9 mouse cellular contexts compared by ENCODE assay signal in the genomic region with DNA sequence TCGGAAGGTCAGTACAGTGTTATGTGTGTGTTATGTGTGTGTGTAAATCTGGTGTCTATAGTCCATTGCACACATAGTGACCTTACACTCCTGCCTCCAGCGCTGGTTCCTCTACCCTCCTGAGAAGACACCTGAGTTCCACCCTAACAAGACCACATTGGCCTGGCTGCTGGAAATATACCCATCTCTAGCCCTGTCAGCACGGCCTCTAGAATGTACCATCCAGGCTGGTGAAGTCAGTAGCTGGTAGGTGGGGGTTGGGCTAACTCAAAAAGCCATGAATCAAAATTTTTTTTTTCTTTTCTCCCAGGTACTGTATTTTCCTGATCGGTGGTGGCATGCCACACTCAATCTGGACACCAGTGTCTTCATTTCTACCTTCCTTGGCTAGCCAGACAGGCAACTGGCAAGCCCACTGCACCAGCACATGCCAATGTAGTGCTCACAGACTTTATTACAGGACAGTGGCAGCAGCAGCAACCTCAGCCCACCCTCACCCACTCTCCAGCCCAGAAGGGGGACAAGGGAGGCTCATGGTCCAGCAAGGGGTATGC. TPM values are rescaled to one million over a fixed set of nuclear protein-coding genes. Genes with fewer than 3 reads are reported as not detected.
DNase-seq lines count a peak whose midpoint lies in the region; ATAC-seq and TF ChIP-seq lines count a peak whose summit lies in the region.
"Had no signal": no experiment of that assay in that cellular context is flagged by ENCODE, and none has a peak within 500 bp of the region (broad histone marks: within the 10 kb centered on the region; RNA-seq: fewer than 3 reads in every experiment).

No protein-coding gene starts in this region.

- TF ChIP-seq CTCF in cortical plate, adult 2 months (IDR thresholded peaks at IDR 0.05; ENCODE audit: extremely low read depth, insufficient read depth, low read length) = no peak
- no peak for TF ChIP-seq CTCF in liver, postnatal 0 days (IDR thresholded peaks at IDR 0.05; ENCODE audit: low read depth)

- DNase-seq in heart, postnatal 36 days = no peak
- no peak for DNase-seq in hindbrain, embryonic 11.5 days (ENCODE audit: low spot score)
- no peak for DNase-seq in liver, postnatal 0 days
- no peak for DNase-seq in testis, postnatal 10 days (ENCODE audit: low spot score)
- no peak for DNase-seq in gastrocnemius, postnatal 36 days
- DNase-seq in left cerebral cortex, postnatal 36 days (ENCODE audit: low spot score in 2 of 2) = no peak
- DNase-seq: heart, postnatal 10 days had no signal

- H3K4me3 ChIP-seq in heart, embryonic 13.5 days = peak overlapping the region; percentile 74; the same call in 1 of the 2 replicates
- peak overlapping the region; percentile 75; the same call in 1 of the 2 replicates for H3K4me3 ChIP-seq in cortical plate, adult 2 months (ENCODE audit: insufficient read depth, low read length)
- H3K4me3 ChIP-seq in hindbrain, embryonic 11.5 days (ENCODE audit: low read depth, low read length) = peak overlapping the region; percentile 65; the same call in 1 of the 2 replicates
- H3K4me3 ChIP-seq in liver, postnatal 0 days (ENCODE audit: low read depth, low read length) = no peak overlapping the region

- peak overlapping the region; percentile 89 for H3K9ac ChIP-seq in heart, embryonic 13.5 days
- H3K9ac ChIP-seq in hindbrain, embryonic 11.5 days (ENCODE audit: low read depth, low read length) = 0 out of 2 replicates have a peak overlapping the region, but pooled peaks have one; percentile 23
- peak overlapping the region; percentile 34 for H3K9ac ChIP-seq in liver, postnatal 0 days (replicated peaks)

- intact Hi-C loops in heart, postnatal 36 days (cut with DNase I) = no loop called here
- intact Hi-C loops in gastrocnemius, postnatal 36 days (cut with DNase I) = no loop called here
- intact Hi-C loops in left cerebral cortex, postnatal 36 days (cut with DNase I) = no loop called here

- H3K4me1 ChIP-seq in heart, embryonic 13.5 days = peaks cover 58% of the 10 kb centered on the region
- peaks cover 2% of the 10 kb centered on the region; the same call in 1 of the 2 replicates for H3K4me1 ChIP-seq in cortical plate, adult 2 months (ENCODE audit: control insufficient read depth, insufficient read depth, low read length)
- peaks cover 30% of the 10 kb centered on the region for H3K4me1 ChIP-seq in hindbrain, embryonic 11.5 days (replicated peaks; ENCODE audit: control insufficient read depth, insufficient read depth, low read length)
- peaks cover 52% of the 10 kb centered on the region for H3K4me1 ChIP-seq in liver, postnatal 0 days (ENCODE audit: insufficient read depth)

- no peak overlapping the region; the same call in 1 of the 2 replicates for H3K27ac ChIP-seq in heart, embryonic 13.5 days (replicated peaks)
- no peak overlapping the region for H3K27ac ChIP-seq in cortical plate, adult 2 months (ENCODE audit: insufficient read depth, low read length)
- no peak overlapping the region for H3K27ac ChIP-seq in hindbrain, embryonic 11.5 days (ENCODE audit: low read depth, low read length)
- H3K27ac ChIP-seq in liver, postnatal 0 days (ENCODE audit: low read depth) = no peak overlapping the region

- no peaks in the 10 kb centered on the region for H3K9me3 ChIP-seq in heart, embryonic 13.5 days
- no peaks in the 10 kb centered on the region for H3K9me3 ChIP-seq in hindbrain, embryonic 11.5 days (ENCODE audit: control insufficient read depth, low read length)
- H3K9me3 ChIP-seq in liver, postnatal 0 days (ENCODE audit: low read length) = no peaks in the 10 kb centered on the region

- no peak for ATAC-seq in heart, embryonic 13.5 days (ENCODE audit: extremely low read depth, insufficient number of reproducible peaks, low FRiP score, low TSS enrichment)
- ATAC-seq in hindbrain, embryonic 11.5 days (ENCODE audit: low FRiP score) = no peak
- no peak for ATAC-seq in liver, postnatal 0 days

- no peaks in the 10 kb centered on the region for H3K27me3 ChIP-seq in heart, embryonic 13.5 days (replicated peaks)
- no peaks in the 10 kb centered on the region for H3K27me3 ChIP-seq in hindbrain, embryonic 11.5 days (ENCODE audit: control insufficient read depth, insufficient read depth, low read length)
- H3K27me3 ChIP-seq in liver, postnatal 0 days (ENCODE audit: insufficient read depth, low read length) = no peaks in the 10 kb centered on the region

- H3K36me3 ChIP-seq in heart, embryonic 13.5 days = peaks cover 63% of the 10 kb centered on the region
- H3K36me3 ChIP-seq in hindbrain, embryonic 11.5 days (ENCODE audit: control insufficient read depth, insufficient read depth, low read length) = peaks cover 8% of the 10 kb centered on the region; the same call in 1 of the 2 replicates
- H3K36me3 ChIP-seq in liver, postnatal 0 days (replicated peaks; ENCODE audit: insufficient read depth, low read length) = peaks cover 31% of the 10 kb centered on the region

- WGBS in heart, embryonic 13.5 days = 82% methylated on average over 4 of the region's 4 CpGs
- 86% methylated on average over 4 of the region's 4 CpGs for WGBS in hindbrain, embryonic 11.5 days
- WGBS in liver, postnatal 0 days (ENCODE audit: insufficient replicate concordance) = 72% methylated on average over 4 of the region's 4 CpGs

- peak; percentile 24; the same call in 1 of the 2 replicates for TF ChIP-seq POLR2A in cortical plate, adult 2 months (IDR thresholded peaks at IDR 0.05; ENCODE audit: extremely low read depth, insufficient read depth, low read length)

- TF ChIP-seq EP300 in liver, postnatal 0 days (IDR thresholded peaks at IDR 0.05; ENCODE audit: low read depth) = no peak

- H3K4me2 ChIP-seq in heart, embryonic 13.5 days = peak overlapping the region; percentile 99
- peak overlapping the region; percentile 78 for H3K4me2 ChIP-seq in hindbrain, embryonic 11.5 days (replicated peaks; ENCODE audit: low read depth, low read length)
- peak overlapping the region; percentile 78; the same call in 1 of the 2 replicates for H3K4me2 ChIP-seq in liver, postnatal 0 days (ENCODE audit: low read depth, low read length)

RNA-seq across cellular contexts. Expression of gene Jmjd8, which starts 1.6 kb away (rescaled TPM):
- 36.7 and 37.4 TPM in 2 replicates for polyA plus RNA-seq in heart, embryonic 13.5 days (2015; fragmentation: Nextera tagmentation; extraction: Ambion mirVana)
- 10 to 100 TPM; 30.8 to 35.3 TPM for total RNA-seq in heart, postnatal 36 days (2021)
- 55.6 and 58.1 TPM in 2 replicates for polyA plus RNA-seq in cortical plate, adult 2 months (2012; rRNA removed)
- polyA plus RNA-seq in hindbrain, embryonic 11.5 days (2014; fragmentation: Nextera tagmentation; extraction: Ambion mirVana) = 46.3 and 54.0 TPM in 2 replicates
- 12.8 and 13.8 TPM in 2 replicates for polyA plus RNA-seq in liver, postnatal 0 days (2015; fragmentation: Nextera tagmentation; extraction: Ambion mirVana)
- 10 to 100 TPM; 13.4 to 13.6 TPM for total RNA-seq in gastrocnemius, postnatal 36 days (2021)
- 10 to 100 TPM; 54.1 to 58.7 TPM for total RNA-seq in left cerebral cortex, postnatal 36 days (2021)

RNA-seq across cellular contexts. Expression of gene Stub1, which starts 2.9 kb away (rescaled TPM):
- 287 and 324 TPM in 2 replicates for polyA plus RNA-seq in heart, embryonic 13.5 days (2015; fragmentation: Nextera tagmentation; extraction: Ambion mirVana)
- 100 to 1,000 TPM; 111 to 116 TPM for total RNA-seq in heart, postnatal 36 days (2021)
- polyA plus RNA-seq in cortical plate, adult 2 months (2012; rRNA removed) = 284 and 299 TPM in 2 replicates
- 290 and 306 TPM in 2 replicates for polyA plus RNA-seq in hindbrain, embryonic 11.5 days (2014; fragmentation: Nextera tagmentation; extraction: Ambion mirVana)
- polyA plus RNA-seq in liver, postnatal 0 days (2015; fragmentation: Nextera tagmentation; extraction: Ambion mirVana) = 118 and 119 TPM in 2 replicates
- total RNA-seq in gastrocnemius, postnatal 36 days (2021) = 10 to 100 TPM; 85.4 to 86.0 TPM
- 100 to 1,000 TPM; 171 to 188 TPM for total RNA-seq in left cerebral cortex, postnatal 36 days (2021)

RNA-seq across cellular contexts. Expression of gene Rhbdl1, which starts 6.8 kb away (rescaled TPM):
- 0.45 and 0.98 TPM in 2 replicates for polyA plus RNA-seq in heart, embryonic 13.5 days (2015; fragmentation: Nextera tagmentation; extraction: Ambion mirVana)
- 1 to 10 TPM; 1.4 to 1.9 TPM for total RNA-seq in heart, postnatal 36 days (2021)
- 109 and 118 TPM in 2 replicates for polyA plus RNA-seq in cortical plate, adult 2 months (2012; rRNA removed)
- polyA plus RNA-seq in hindbrain, embryonic 11.5 days (2014; fragmentation: Nextera tagmentation; extraction: Ambion mirVana) = 3.1 TPM in 2 replicates
- 0.17 and 0.35 TPM in 2 replicates for polyA plus RNA-seq in liver, postnatal 0 days (2015; fragmentation: Nextera tagmentation; extraction: Ambion mirVana)
- total RNA-seq in gastrocnemius, postnatal 36 days (2021) = 10 to 100 TPM; 23.2 to 27.7 TPM
- 10 to 100 TPM; 47.5 to 54.0 TPM for total RNA-seq in left cerebral cortex, postnatal 36 days (2021)

RNA-seq across cellular contexts. Expression of gene Wdr24, which starts 6.8 kb away (rescaled TPM):
- 14.2 and 15.1 TPM in 2 replicates for polyA plus RNA-seq in heart, embryonic 13.5 days (2015; fragmentation: Nextera tagmentation; extraction: Ambion mirVana)
- 10 to 100 TPM; 10.5 to 11.4 TPM for total RNA-seq in heart, postnatal 36 days (2021)
- 36.4 and 40.0 TPM in 2 replicates for polyA plus RNA-seq in cortical plate, adult 2 months (2012; rRNA removed)
- polyA plus RNA-seq in hindbrain, embryonic 11.5 days (2014; fragmentation: Nextera tagmentation; extraction: Ambion mirVana) = 22.0 and 23.5 TPM in 2 replicates
- 5.5 and 7.2 TPM in 2 replicates for polyA plus RNA-seq in liver, postnatal 0 days (2015; fragmentation: Nextera tagmentation; extraction: Ambion mirVana)
- 1 to 10 TPM; 8.9 to 9.3 TPM for total RNA-seq in gastrocnemius, postnatal 36 days (2021)
- 10 to 100 TPM; 23.9 to 26.5 TPM for total RNA-seq in left cerebral cortex, postnatal 36 days (2021)

RNA-seq across cellular contexts. Expression of gene Gm20683, which starts 11.3 kb away (rescaled TPM):
- polyA plus RNA-seq in heart, embryonic 13.5 days (2015; fragmentation: Nextera tagmentation; extraction: Ambion mirVana) = 2.3 and 2.4 TPM in 2 replicates
- 1 to 10 TPM; 2.2 to 3.3 TPM for total RNA-seq in heart, postnatal 36 days (2021)
- polyA plus RNA-seq in cortical plate, adult 2 months (2012; rRNA removed) = 40.8 and 45.0 TPM in 2 replicates
- 1.3 and 1.7 TPM in 2 replicates for polyA plus RNA-seq in hindbrain, embryonic 11.5 days (2014; fragmentation: Nextera tagmentation; extraction: Ambion mirVana)
- polyA plus RNA-seq in liver, postnatal 0 days (2015; fragmentation: Nextera tagmentation; extraction: Ambion mirVana) = 0.30 and 0.34 TPM in 2 replicates
- total RNA-seq in gastrocnemius, postnatal 36 days (2021) = 10 to 100 TPM; 18.6 to 19.2 TPM
- total RNA-seq in left cerebral cortex, postnatal 36 days (2021) = 10 to 100 TPM; 22.0 to 24.9 TPM

Comparison
In these comparisons a context has a peak if more than half of its experiments do, and no peak if none do; other contexts are left out.
1. H3K9ac ChIP-seq: peak in every context shown above with its lines; median percentile 89 in heart, embryonic 13.5 days; 34 in liver, postnatal 0 days; 23 in hindbrain, embryonic 11.5 days.
2. RNA of gene Rhbdl1, which starts 6.8 kb away (polyA plus RNA-seq): 109 to 118 TPM in cortical plate, adult 2 months; 3.1 TPM in hindbrain, embryonic 11.5 days, 0.45 to 0.98 TPM in heart, embryonic 13.5 days and 0.17 to 0.35 TPM in liver, postnatal 0 days; every median in the first group is over 10 times any median in the second.
3. Peak in every context shown above with its lines, with median percentiles within 50 percentile points of each other: H3K4me2 ChIP-seq.